ENCODE assay signal across 7 mouse cellular contexts in genomic region chr11:57598161-57598560, GRCm38 (mm10). TPM values are rescaled to one million over a fixed set of nuclear protein-coding genes. Genes with fewer than 3 reads are reported as not detected.
A peak's percentile ranks its signal among the peaks of the same experiment; 100 is the strongest.
DNase-seq lines count a peak whose midpoint lies in the region; ATAC-seq lines count a peak whose summit lies in the region.

No protein-coding gene starts in this region.

- ATAC-seq in lung, embryonic 16.5 days (ENCODE audit: low read depth): peak; percentile 71
- ATAC-seq in kidney, embryonic 16.5 days (ENCODE audit: low FRiP score, low TSS enrichment): no peak

- no peak overlapping the region for H3K9ac ChIP-seq in lung, embryonic 16.5 days (ENCODE audit: low read length)
- H3K9ac ChIP-seq in kidney, embryonic 16.5 days (replicated peaks; ENCODE audit: low read length): no peak overlapping the region

- H3K36me3 ChIP-seq in lung, embryonic 16.5 days (ENCODE audit: control insufficient read depth, insufficient read depth, low read length): no peaks in the 10 kb centered on the region
- H3K36me3 ChIP-seq in kidney, embryonic 16.5 days (ENCODE audit: insufficient read depth, low read length): no peaks in the 10 kb centered on the region

- 51% methylated on average over 5 of the region's 5 CpGs for WGBS in lung, embryonic 16.5 days
- WGBS in kidney, embryonic 16.5 days: 70% methylated on average over 5 of the region's 5 CpGs

- H3K4me2 ChIP-seq in lung, embryonic 16.5 days (ENCODE audit: low read depth, low read length): no peak overlapping the region
- H3K4me2 ChIP-seq in kidney, embryonic 16.5 days (replicated peaks; ENCODE audit: low read depth, low read length): no peak overlapping the region

- no peaks in the 10 kb centered on the region for H3K9me3 ChIP-seq in lung, embryonic 16.5 days (ENCODE audit: control insufficient read depth, low read length)
- H3K9me3 ChIP-seq in kidney, embryonic 16.5 days (ENCODE audit: low read length): no peaks in the 10 kb centered on the region

- no peak overlapping the region for H3K27ac ChIP-seq in lung, embryonic 16.5 days (ENCODE audit: low read length)
- no peak overlapping the region for H3K27ac ChIP-seq in kidney, embryonic 16.5 days (ENCODE audit: low read length)

- no peak overlapping the region for H3K4me3 ChIP-seq in lung, embryonic 16.5 days (ENCODE audit: low read length)
- H3K4me3 ChIP-seq in kidney, embryonic 16.5 days (ENCODE audit: low read length): no peak overlapping the region

- H3K4me1 ChIP-seq in lung, embryonic 16.5 days (replicated peaks; ENCODE audit: control insufficient read depth, insufficient read depth, low read length): no peaks in the 10 kb centered on the region; the same call in 1 of the 2 replicates
- 0 out of 2 replicates have a peak, but pooled peaks cover 3% of the 10 kb centered on the region for H3K4me1 ChIP-seq in kidney, embryonic 16.5 days (ENCODE audit: insufficient read depth, low read length)

- DNase-seq in lung, postnatal 36 days: no peak
- DNase-seq in frontal cortex, postnatal 25 days (ENCODE audit: low spot score in 2 of 2): peak; percentile 15 to 18
- peak; percentile 7 to 38 for DNase-seq in layer of hippocampus, adult 18-20 months (ENCODE audit: low spot score in 2 of 2)
- peak; percentile 31 for DNase-seq in right cerebral cortex, postnatal 4 days
- DNase-seq in adrenal gland, adult 18-20 months (ENCODE audit: low spot score in 2 of 2): no peak

- no peaks in the 10 kb centered on the region; the same call in 1 of the 2 replicates for H3K27me3 ChIP-seq in lung, embryonic 16.5 days (ENCODE audit: control insufficient read depth, insufficient read depth, low read depth, low read length)
- no peaks in the 10 kb centered on the region for H3K27me3 ChIP-seq in kidney, embryonic 16.5 days (ENCODE audit: insufficient read depth, low read length)

RNA-seq across cellular contexts. Expression of gene Galnt10, which starts 47.1 kb away (rescaled TPM):
- polyA plus RNA-seq in lung, embryonic 16.5 days (2015; fragmentation: Nextera tagmentation; extraction: Ambion mirVana): 12.4 and 12.8 TPM in 2 replicates
- 1 to 10 TPM; 6.1 to 7.0 TPM for total RNA-seq in layer of hippocampus, adult 18-20 months (2021)
- 10 to 100 TPM; 32.0 to 57.3 TPM for total RNA-seq in adrenal gland, adult 18-20 months (2021)
- 23.6 TPM in 2 replicates for polyA plus RNA-seq in kidney, embryonic 16.5 days (2015; fragmentation: Nextera tagmentation; extraction: Ambion mirVana)

Comparison
In these comparisons a context has a peak if more than half of its experiments do, and no peak if none do; other contexts are left out.
1. DNase-seq: peak in frontal cortex, postnatal 25 days (2 of 2), layer of hippocampus, adult 18-20 months (2 of 2) and right cerebral cortex, postnatal 4 days (single experiment); none in lung, postnatal 36 days (single experiment) and adrenal gland, adult 18-20 months (0 of 2).
2. RNA of gene Galnt10, which starts 47.1 kb away (total RNA-seq): 32.0 to 57.3 TPM in adrenal gland, adult 18-20 months; 6.1 to 7.0 TPM in layer of hippocampus, adult 18-20 months; every median in the first group is over 4 times any median in the second.